Mouse (Mus musculus) liver, postnatal 0 days (tissue): ENCODE measurements at regions not wholly inside any gene's neighbourhood (a gene's known extent, or its start where the extent isn't known, plus 50 kb on each side); places are given as distances from the start of the nearest gene placed in this dataset.

Experiments
- CTCF ChIP-seq: sonication (generic); IDR thresholded peaks from 2 replicates; pipeline ENCODE4 v1.5.1; 2016; ENCODE audit warnings: antibody characterized with exemption, low read depth
- EP300 ChIP-seq: IDR thresholded peaks from 2 replicates; pipeline ENCODE4 v1.6.1; 2016; ENCODE audit warnings: antibody characterized with exemption, low read depth, mild to moderate bottlenecking

DNA sequence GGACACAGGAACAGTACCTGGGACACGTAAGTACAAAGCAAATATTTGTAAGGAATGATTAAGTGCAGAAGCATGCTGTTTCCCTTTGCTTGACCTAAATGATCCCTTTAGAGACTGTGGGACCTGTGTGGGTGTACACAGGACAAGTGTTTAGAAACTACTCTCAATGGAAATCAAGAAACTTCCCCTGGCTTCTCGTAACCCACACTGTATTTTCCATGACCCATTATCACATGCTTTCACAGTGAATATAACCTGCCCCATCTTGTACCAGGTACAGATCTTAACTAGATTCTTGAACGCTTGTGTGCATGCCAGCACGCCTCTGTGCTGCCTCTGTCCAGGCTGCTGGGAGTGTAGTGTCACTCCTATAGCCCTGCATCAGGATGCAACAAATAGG is 177.8 kb upstream of the Ahr start:
- TF ChIP-seq CTCF (no peak), EP300 (no peak)
